Mouse (Mus musculus) B cell, adult 2 months (primary cell): ENCODE measurements around the gene Det1.

ENCODE experiments used
- DNase-seq, 2 experiments: peaks; one replicate each; pipeline ENCODE4 v3.0.0; 2022

The Det1 gene

GRCm38 (mm10) chr7:78846066-78846716, 872 bp downstream of the Det1 start:
- DNase-seq: peak; percentile 8 to 15

DNA sequence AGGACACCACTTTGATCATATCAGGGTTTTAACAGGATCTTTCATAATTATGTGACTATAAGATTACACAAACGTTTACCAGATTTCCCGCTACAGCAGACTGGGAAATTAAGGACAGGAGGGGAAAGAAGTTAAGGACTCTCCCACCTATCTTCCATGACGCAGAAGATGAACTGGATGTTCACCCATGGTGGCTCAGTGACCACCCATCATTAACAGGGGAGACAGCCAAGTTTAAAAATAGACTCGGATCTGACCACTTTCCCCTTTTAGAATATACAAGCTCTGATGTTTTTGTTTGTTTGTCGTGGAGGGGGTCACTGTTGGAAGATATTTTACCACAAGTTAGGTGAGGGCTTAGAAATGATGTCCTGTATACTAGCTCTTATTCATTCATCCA, 5.5 kb downstream of the Det1 start:
- no peak for DNase-seq

- no peak for DNase-seq
Observed at GRCm38 (mm10) chr7:78837250-78837649, 9.8 kb downstream of the Det1 start.

DNA sequence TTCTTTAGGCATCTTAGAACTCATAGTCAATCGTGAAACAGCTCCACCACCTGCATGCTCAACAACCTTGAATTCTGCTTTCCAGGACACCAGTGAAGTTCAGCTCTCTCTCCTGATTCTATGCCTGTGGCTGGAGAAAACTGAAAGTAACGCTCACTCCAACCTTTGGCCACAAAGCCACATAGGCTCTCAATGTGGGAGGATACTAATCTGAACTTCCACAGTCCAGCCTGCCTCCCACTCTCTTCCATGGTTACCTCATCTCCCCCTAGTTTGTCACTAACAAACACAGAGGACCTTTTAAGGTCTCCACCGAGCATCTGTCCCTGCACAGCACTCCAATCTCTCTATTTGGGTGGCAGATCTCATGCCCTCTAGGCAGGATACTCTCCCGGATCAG, 11.4 kb downstream of the Det1 start:
- DNase-seq: no peak

DNA sequence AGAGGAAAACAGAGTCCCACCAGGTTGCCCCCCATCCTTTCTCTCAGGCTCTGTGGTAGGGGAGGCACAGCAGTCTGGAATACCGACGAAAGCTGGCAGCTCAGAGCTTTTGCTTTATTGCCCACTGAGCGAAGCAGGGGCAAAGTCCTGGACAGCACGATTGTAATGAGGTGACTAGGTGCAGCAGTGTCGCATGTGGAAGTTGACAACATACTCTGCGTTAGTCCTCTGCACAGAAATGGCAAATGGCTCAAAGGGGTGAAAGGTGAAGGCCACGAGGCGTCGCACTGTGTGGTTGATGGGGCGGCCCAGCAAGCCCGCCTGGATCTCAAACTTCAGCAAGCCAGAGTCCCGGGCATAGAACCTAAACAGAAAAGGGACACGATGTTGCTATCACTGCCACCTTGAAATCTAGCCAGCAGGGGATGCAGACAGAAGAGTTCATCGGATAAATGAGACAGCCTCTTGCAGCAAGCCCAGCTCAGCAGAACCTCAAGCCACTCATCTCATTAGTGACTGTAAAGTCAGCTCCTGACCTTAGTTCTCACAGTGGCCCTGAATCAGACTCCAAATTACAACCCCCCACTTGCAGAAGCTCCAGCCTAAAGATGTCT, 19.2 kb downstream of the Det1 start:
- DNase-seq: no peak

- DNase-seq: no peak
Observed at GRCm38 (mm10) chr7:78826682-78827385, 20.2 kb downstream of the Det1 start.

DNA sequence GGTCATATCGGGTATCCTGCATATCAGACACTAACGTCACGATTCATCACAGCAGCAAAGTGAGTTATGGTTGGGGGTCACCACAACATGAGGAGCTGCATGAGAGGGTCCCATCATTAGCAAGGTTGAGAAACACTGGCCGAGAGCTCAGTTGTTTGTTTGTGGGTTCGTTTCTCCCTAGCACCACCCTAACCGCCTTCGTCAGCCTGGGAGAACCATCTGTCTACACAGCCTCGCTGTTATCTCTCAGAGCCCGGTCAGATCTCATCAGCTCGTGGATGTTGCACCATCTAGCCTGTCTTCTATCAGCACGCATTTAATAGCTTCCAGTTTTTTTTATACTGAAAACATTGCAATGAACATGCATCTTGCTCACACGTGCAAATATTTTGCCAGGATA, 28.7 kb downstream of the Det1 start:
- DNase-seq: no peak

GRCm38 (mm10) chr7:78814766-78815165, 32.3 kb downstream of the Det1 start:
- DNase-seq: no peak

DNA sequence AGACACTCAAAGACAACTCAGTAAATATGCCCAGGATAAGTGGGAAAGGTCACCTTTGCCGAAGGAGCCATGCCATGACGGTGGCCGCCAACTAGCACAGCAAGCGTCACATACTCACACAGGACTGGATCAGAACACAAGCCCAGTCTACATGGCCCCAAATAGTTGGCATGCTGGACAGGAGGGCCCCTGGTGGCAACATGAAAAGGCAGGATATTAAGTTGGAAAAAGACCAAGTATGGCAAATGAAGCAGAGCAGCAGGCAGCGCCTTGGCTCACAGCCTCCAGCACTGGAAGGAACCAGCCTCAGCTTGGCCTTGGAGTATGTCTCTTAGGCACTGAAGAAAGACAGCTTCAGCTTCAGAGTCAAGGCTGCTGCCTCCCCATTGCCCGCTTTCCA, 33.3 kb downstream of the Det1 start:
- no peak for DNase-seq

GRCm38 (mm10) chr7:78807192-78807591, 39.9 kb downstream of the Det1 start:
- no peak for DNase-seq

- DNase-seq: no peak
Observed at GRCm38 (mm10) chr7:78803841-78804240, 43.2 kb downstream of the Det1 start.

DNA sequence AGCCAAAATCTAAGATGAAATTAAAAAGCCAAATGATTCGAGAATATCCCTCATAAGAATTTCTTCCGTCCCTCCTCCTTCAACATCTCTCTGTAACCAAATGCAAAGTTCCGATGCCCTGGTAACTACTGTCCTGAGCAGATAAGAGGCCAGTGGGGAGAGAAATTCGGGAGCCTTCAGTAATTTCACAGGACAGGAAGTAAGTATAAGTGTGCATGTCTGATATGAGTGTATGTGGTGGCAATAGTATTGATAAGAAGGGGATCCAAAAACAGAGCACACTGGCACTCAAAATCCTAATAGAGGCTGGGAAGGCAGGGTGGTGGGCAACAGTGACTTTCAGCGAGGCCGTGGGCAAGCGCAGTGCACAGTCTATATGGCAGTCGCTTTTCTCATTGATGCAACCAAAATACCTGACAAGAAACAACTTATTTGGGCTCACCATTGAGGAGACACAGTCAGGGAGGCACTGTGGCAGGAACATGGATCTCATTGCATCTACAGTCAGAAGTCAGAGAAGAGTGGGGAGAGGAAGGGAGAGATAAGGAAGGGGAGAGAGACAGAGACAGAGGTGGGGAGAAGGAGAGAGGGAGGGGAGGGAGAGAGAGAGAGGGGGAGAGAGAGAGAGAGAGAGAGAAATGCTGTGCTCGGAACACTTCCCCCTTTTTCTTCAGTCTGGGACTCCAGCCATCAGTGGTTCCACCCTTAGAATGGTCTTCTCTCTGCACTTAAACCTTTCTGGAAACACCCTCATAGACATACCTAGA, 47.1 kb downstream of the Det1 start:
- DNase-seq: no peak

- no peak for DNase-seq
Observed at GRCm38 (mm10) chr7:78797843-78798455, 49.1 kb downstream of the Det1 start.

GRCm38 (mm10) chr7:78796624-78797023, 50.4 kb downstream of the Det1 start:
- no peak for DNase-seq

GRCm38 (mm10) chr7:78794571-78795092, 52.4 kb downstream of the Det1 start:
- DNase-seq: no peak

DNA sequence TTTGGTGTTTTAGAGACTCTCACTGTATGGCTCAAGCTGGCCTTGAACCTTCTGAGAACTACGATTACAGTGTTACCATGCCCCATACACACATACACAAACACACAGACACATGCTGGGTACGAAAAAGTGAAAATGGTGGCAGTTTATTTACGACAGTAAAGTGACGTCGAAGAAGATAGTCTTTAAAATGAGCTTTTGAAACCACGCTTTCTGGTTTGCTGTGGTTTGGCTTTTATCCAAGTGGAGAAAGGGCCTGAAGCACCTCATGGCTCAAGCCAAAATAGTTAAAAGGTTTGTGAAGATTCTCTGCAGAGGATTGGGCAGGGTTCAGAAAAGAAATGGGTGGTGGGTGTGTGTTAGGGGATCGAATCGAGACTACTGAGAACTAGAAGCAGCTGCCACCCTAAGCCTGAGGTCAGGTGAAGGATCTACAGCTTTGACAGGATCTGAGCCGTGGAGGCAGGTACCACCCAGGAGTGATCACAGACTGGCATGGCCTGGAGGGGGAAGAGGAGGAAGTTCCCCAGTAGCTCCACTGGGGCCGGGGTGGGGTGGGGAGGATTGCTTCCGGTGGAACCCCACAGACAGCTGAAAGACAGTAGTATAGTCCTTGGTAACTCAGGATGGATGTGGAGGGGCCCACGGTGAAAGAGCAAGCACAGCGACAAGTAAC, 53.0 kb downstream of the Det1 start:
- DNase-seq: no peak

DNA sequence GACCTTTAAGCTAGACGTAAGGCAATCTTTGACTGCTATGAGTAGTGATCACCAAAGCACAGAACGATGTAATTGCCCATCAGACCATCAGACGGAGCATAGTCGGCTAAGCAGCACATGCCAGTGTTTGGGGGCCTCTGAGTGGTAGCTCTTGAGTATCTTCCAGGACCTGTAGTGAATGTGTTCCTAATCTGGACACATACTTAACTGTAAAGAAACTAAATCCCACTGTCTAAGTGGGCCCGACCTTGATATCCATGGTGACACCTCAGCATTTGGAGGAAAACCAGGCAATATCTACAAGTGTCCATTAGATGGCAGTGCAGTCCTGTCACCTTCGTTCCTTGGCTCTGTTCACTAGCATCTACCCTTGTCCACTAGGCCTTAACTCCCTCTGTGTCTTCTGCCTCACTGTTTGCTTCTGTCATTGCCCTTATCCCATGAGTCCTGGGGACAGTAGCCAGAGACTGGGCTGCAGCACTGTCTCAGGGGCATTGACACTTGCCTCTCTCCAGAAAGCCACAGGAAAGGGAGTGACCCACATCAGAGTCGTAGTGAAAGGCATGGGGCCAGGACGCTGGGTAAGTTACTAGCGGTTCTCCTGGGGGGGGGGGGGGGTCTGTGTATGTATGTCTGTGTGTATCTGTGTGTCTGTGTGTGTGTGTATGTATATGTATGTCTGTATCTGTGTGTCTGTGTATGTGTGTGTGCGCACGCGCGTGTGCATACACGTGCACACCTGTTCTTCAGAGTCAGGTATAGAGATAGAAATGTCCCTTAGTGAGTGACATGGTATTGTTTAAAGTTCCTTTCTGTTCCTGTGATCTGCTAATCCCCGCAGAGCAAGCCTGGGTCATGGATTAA, 55.5 kb downstream of the Det1 start:
- DNase-seq: peak; percentile 48 to 54

GRCm38 (mm10) chr7:78787793-78788380, 59.2 kb downstream of the Det1 start:
- no peak for DNase-seq

DNA sequence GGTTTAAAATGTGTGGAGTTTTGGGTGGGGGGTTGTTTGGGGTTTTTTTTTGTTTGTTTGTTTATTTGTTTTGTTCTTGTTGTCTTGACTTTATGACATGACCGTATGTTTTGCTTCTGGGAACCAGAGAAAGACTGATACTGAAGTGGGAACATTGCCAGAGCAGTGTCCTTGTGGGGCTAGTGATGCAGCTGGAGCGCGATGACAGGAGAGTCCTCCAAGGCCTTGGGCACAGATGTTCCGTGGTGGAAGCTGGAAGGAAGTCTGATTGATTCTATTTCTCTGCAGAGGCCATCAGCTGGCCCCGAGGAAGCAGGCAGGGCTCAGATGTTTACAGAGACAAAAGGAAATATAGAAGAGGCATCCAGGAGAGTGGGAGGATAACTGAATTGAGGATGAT, 61.2 kb downstream of the Det1 start:
- DNase-seq: no peak

GRCm38 (mm10) chr7:78782639-78783581, 64.2 kb downstream of the Det1 start, which contains the start of the genes Mrps11 and Mrpl46:
Mrps11 (plus strand) TSS chr7:78783119.
Mrpl46 (minus strand) TSS chr7:78783531.
- peak; percentile 91 for DNase-seq
